Mouse (Mus musculus) CH12.LX (cell line): ENCODE measurements around the gene Lipm. TPM values are rescaled to one million over a fixed set of nuclear protein-coding genes. Genes with fewer than 3 reads are reported as not detected.
A peak's percentile ranks its signal among the peaks of the same experiment; 100 is the strongest.

Experiments
- DNase-seq: peaks from one replicate; pipeline ENCODE4 v3.0.0-alpha.2; 2013; ENCODE audit errors: extremely low read depth
- H3K27ac ChIP-seq: 2 replicates; pipeline ENCODE4 v1.5.1; 2012; ENCODE audit warnings: low read depth, mild to moderate bottlenecking, control low read depth, moderate library complexity; ENCODE audit not compliant: insufficient read depth
- H3K27me3 ChIP-seq: replicated peaks from 2 replicates; pipeline ENCODE3; 2012; ENCODE audit warnings: inconsistent platforms
- H3K36me3 ChIP-seq, 2 experiments: replicated peaks in 1 of 2; 2 replicates each; pipeline versions ENCODE3 to v1.6.1; 2012; ENCODE audit warnings: inconsistent platforms in 1 of 2, low read length in 1 of 2, mild to moderate bottlenecking in 1 of 2, mixed read lengths in 1 of 2, moderate library complexity in 1 of 2; ENCODE audit not compliant: control insufficient read depth in 1 of 2, insufficient read depth in 1 of 2
- H3K4me1 ChIP-seq, 2 experiments: 2 replicates each; pipeline ENCODE4 v1.6.1; 2012; ENCODE audit warnings: inconsistent platforms in 1 of 2, moderate library complexity in 1 of 2; ENCODE audit not compliant: insufficient read depth in 2 of 2, control insufficient read depth in 1 of 2
- H3K4me2 ChIP-seq: 2 replicates; pipeline ENCODE4 v1.6.1; 2012; ENCODE audit warnings: low read depth, mild to moderate bottlenecking, control low read depth; ENCODE audit not compliant: poor library complexity, insufficient read depth, severe bottlenecking
- H3K4me3 ChIP-seq, 3 experiments: fragments of 150-350 bp in 1 of 3; sonication (generic) in 1 of 3; replicated peaks in 1 of 3; 2 replicates each; pipeline versions ENCODE3 to v1.5.1; 2011 to 2012; ENCODE audit warnings: low read depth in 2 of 3, low read length in 2 of 3, mild to moderate bottlenecking in 2 of 3, moderate library complexity in 2 of 3, control low read depth in 1 of 3, improper control_type of control experiment in 1 of 3, inconsistent platforms in 1 of 3, mixed read lengths in 1 of 3; ENCODE audit not compliant: poor library complexity in 1 of 3
- H3K79me2 ChIP-seq: replicated peaks from 2 replicates; pipeline ENCODE4 v1.6.1; 2012; ENCODE audit warnings: mild to moderate bottlenecking, moderate library complexity; ENCODE audit not compliant: control insufficient read depth, poor library complexity, insufficient read depth, severe bottlenecking; ENCODE audit errors: extremely low read depth
- H3K9ac ChIP-seq: 2 replicates; pipeline ENCODE4 v1.6.1; 2012; ENCODE audit warnings: low read depth, mild to moderate bottlenecking, control low read depth, moderate library complexity; ENCODE audit not compliant: insufficient read depth
- H3K9me3 ChIP-seq: replicated peaks from 2 replicates; pipeline ENCODE3; 2012; ENCODE audit warnings: low read length, inconsistent platforms, mixed read lengths
- BHLHE40 ChIP-seq: IDR thresholded peaks from 2 replicates; pipeline ENCODE4 v1.6.1; 2011; ENCODE audit warnings: mild to moderate bottlenecking, low read depth, low read length, improper control_type of control experiment
- CTCF ChIP-seq, 2 experiments: IDR thresholded peaks in 1 of 2; conservative IDR thresholded peaks in 1 of 2; 2 replicates each; pipeline ENCODE4 v1.5.1; 2011 to 2012; ENCODE audit warnings: low read depth in 2 of 2, low read length in 2 of 2, improper control_type of control experiment in 1 of 2, inconsistent platforms in 1 of 2, mild to moderate bottlenecking in 1 of 2, moderate library complexity in 1 of 2
- E2F4 ChIP-seq: IDR thresholded peaks from 2 replicates; pipeline ENCODE4 v1.6.1; 2011; ENCODE audit warnings: low read depth, low read length, improper control_type of control experiment; ENCODE audit not compliant: insufficient replicate concordance
- EP300 ChIP-seq: IDR thresholded peaks from 2 replicates; pipeline ENCODE4 v1.6.1; 2011; ENCODE audit warnings: low read length, improper control_type of control experiment
- GABPA ChIP-seq: IDR thresholded peaks from 2 replicates; pipeline ENCODE4 v1.6.1; 2012; ENCODE audit warnings: low read depth, low read length, improper control_type of control experiment, inconsistent platforms; ENCODE audit not compliant: insufficient replicate concordance
- HCFC1 ChIP-seq: IDR thresholded peaks from 2 replicates; pipeline ENCODE4 v1.6.1; 2012; ENCODE audit warnings: low read depth, mild to moderate bottlenecking, inconsistent platforms, low read length, improper control_type of control experiment
- KAT2A ChIP-seq: IDR thresholded peaks from 2 replicates; pipeline ENCODE4 v1.6.1; 2012; ENCODE audit warnings: low read length, improper control_type of control experiment, inconsistent platforms; ENCODE audit not compliant: insufficient replicate concordance
- MAFK ChIP-seq: IDR thresholded peaks from 2 replicates; pipeline ENCODE4 v1.6.1; 2011; ENCODE audit warnings: low read length, improper control_type of control experiment; ENCODE audit not compliant: insufficient replicate concordance
- MAZ ChIP-seq: IDR thresholded peaks from 2 replicates; pipeline ENCODE4 v1.6.1; 2012; ENCODE audit warnings: low read depth, mild to moderate bottlenecking, inconsistent platforms, low read length, improper control_type of control experiment, moderate library complexity
- MEF2A ChIP-seq: IDR thresholded peaks from 2 replicates; pipeline ENCODE4 v1.6.1; 2014; ENCODE audit warnings: low read depth, mild to moderate bottlenecking, inconsistent platforms, low read length, improper control_type of control experiment, borderline replicate concordance
- MXI1 ChIP-seq: IDR thresholded peaks from 2 replicates; pipeline ENCODE4 v1.6.1; 2011; ENCODE audit warnings: mild to moderate bottlenecking, low read depth, low read length, improper control_type of control experiment
- NRF1 ChIP-seq: IDR thresholded peaks from 2 replicates; pipeline ENCODE4 v1.6.1; 2014; ENCODE audit warnings: low read depth, mild to moderate bottlenecking, inconsistent platforms, low read length, improper control_type of control experiment, moderate library complexity
- PAX5 ChIP-seq: IDR thresholded peaks from 2 replicates; pipeline ENCODE4 v1.6.1; 2012; ENCODE audit warnings: low read length, inconsistent platforms, mixed read lengths
- POLR2A ChIP-seq: IDR thresholded peaks from 2 replicates; pipeline ENCODE4 v1.6.1; 2011; ENCODE audit warnings: low read depth, mild to moderate bottlenecking, improper control_type of control experiment, low read length
- POLR2AphosphoS2 ChIP-seq: IDR thresholded peaks from 2 replicates; pipeline ENCODE4 v1.6.1; 2011; ENCODE audit warnings: low read depth, low read length, improper control_type of control experiment
- RAD21 ChIP-seq: IDR thresholded peaks from 2 replicates; pipeline ENCODE4 v1.6.1; 2011; ENCODE audit warnings: low read depth, mild to moderate bottlenecking, low read length, improper control_type of control experiment, moderate library complexity
- RCOR1 ChIP-seq: conservative IDR thresholded peaks from 2 replicates; pipeline ENCODE4 v1.6.1; 2012; ENCODE audit warnings: low read depth, mild to moderate bottlenecking, inconsistent platforms, low read length, improper control_type of control experiment
- SMC3 ChIP-seq: IDR thresholded peaks from 2 replicates; pipeline ENCODE4 v1.6.1; 2011; ENCODE audit warnings: low read depth, low read length, improper control_type of control experiment
- TBP ChIP-seq: conservative IDR thresholded peaks from 2 replicates; pipeline ENCODE4 v1.6.1; 2011; ENCODE audit warnings: low read depth, low read length, improper control_type of control experiment
- TCF12 ChIP-seq: IDR thresholded peaks from 2 replicates; pipeline ENCODE4 v1.6.1; 2014; ENCODE audit warnings: low read depth, mild to moderate bottlenecking, inconsistent platforms, low read length, improper control_type of control experiment
- UBTF ChIP-seq: IDR thresholded peaks from 2 replicates; pipeline ENCODE4 v1.6.1; 2012; ENCODE audit warnings: low read depth, mild to moderate bottlenecking, inconsistent platforms, low read length, improper control_type of control experiment, moderate library complexity
- USF2 ChIP-seq: conservative IDR thresholded peaks from 2 replicates; pipeline ENCODE4 v1.6.1; 2011; ENCODE audit warnings: low read depth, low read length, improper control_type of control experiment
- ZC3H11A ChIP-seq: IDR thresholded peaks from 2 replicates; pipeline ENCODE4 v1.6.1; 2012; ENCODE audit warnings: low read depth, mild to moderate bottlenecking, inconsistent platforms, low read length, improper control_type of control experiment
- ZKSCAN1 ChIP-seq: IDR thresholded peaks from 2 replicates; pipeline ENCODE4 v1.6.1; 2012; ENCODE audit warnings: low read depth, inconsistent platforms, low read length, improper control_type of control experiment, borderline replicate concordance
- ZMIZ1 ChIP-seq: IDR thresholded peaks from 2 replicates; pipeline ENCODE4 v1.6.1; 2012; ENCODE audit warnings: low read depth, mild to moderate bottlenecking, inconsistent platforms, low read length, improper control_type of control experiment
- ZNF384 ChIP-seq: IDR thresholded peaks from 2 replicates; pipeline ENCODE4 v1.6.1; 2012; ENCODE audit warnings: low read depth, low read length, improper control_type of control experiment, inconsistent platforms
- dilution Hi-C: fragments of 300-500 bp; cut with MboI; formaldehyde crosslinking; loops from 2 replicates; pipeline ENCODE4 v1.14.3; 2020; ENCODE audit warnings: low sequenced_read_pairs; ENCODE audit not compliant: extremely low pct_unique_long_range_greater_than_20kb, extremely low pct_ligation_motif_present
- in situ Hi-C: fragments of 300-500 bp; cut with MboI; formaldehyde crosslinking; loops from 3 replicates; pipeline ENCODE4 v1.14.3; 2019; ENCODE audit warnings: low sequenced_read_pairs, low pct_ligation_motif_present, low pct_unique_long_range_greater_than_20kb, mixed read lengths
- polyA plus RNA-seq: library from polyadenylated mRNA; unstranded; fragments of >175 nt; gene quantifications from 2 replicates; pipeline ENCODE4 v1.2.1, GENCODE M21; 2012; ENCODE audit warnings: low read depth; ENCODE audit not compliant: insufficient read length
- total RNA-seq, 2 experiments: library from RNA; depleted of rRNA; stranded (reverse); fragments of 300-350 nt in 1 of 2; fragments of >200 nt in 1 of 2; gene quantifications; 2 replicates each; pipeline ENCODE4 v1.2.3; 2012 to 2014

Gene Lipm
- total and polyA plus RNA-seq, 3 experiments, result not detected

DNA sequence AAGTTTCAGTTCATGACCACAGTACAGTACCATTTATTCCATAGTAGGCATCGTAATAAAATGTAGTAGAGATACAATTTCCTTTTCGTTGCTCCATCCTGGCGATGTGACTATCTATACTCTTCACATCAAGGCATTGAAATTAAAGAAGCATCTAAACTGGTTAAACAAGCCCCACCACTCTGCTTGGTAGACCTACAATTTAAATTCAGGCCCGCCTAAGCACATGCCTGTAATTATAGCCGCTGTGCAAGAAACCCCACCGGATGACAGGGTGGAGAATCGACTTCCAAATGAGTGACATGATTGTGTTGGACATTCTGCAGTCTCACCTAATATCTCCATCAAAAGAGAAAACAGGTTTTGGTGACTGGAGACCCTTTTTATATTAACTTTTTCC lies 1.2 kb downstream of the Lipm start:
- dilution Hi-C loops (no loop called here), in situ Hi-C loops (no loop called here)
- no peaks in the 10 kb centered on the region for H3K36me3 ChIP-seq

DNA sequence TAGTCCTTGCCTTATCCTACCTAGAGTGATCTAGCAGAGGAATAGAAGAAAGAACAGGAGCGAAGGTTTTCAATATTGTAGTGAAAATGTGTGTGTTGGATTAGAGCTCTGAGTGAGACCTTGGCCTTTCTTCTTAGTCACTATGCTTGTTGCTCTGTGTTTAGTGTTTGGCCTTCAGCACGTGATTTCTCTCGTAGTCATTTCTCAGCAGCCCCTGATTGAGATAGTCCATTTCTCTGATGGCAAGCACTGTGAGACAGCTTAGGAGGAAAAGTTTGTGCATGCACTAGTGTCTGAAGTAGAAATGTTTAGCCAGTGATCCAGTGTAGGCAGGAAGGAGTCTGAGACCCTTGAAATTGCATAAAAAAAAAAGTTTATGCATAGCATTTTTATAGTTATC lies 4.1 kb downstream of the Lipm start:
- no peak overlapping the region for H3K4me3 ChIP-seq
- in situ Hi-C loops, result no loop called here
- no peak overlapping the region for H3K4me2 ChIP-seq
- dilution Hi-C loops, result no loop called here
- no peaks in the 10 kb centered on the region for H3K4me1 ChIP-seq
- H3K9ac ChIP-seq, result no peak overlapping the region
- H3K27me3 ChIP-seq, result no peaks in the 10 kb centered on the region
- TF ChIP-seq POLR2AphosphoS2 (no peak), UBTF (no peak), ZMIZ1 (no peak), TCF12 (no peak), POLR2A (no peak), RCOR1 (no peak), MXI1 (no peak), E2F4 (no peak), MEF2A (no peak), CTCF (conservative IDR thresholded peaks at IDR 0.05 in 1 of 2, IDR thresholded peaks at IDR 0.05 in 1 of 2; ENCODE audit: low read depth in 2 of 2, low read length in 2 of 2) (no peak), GABPA (no peak), RAD21 (no peak), USF2 (no peak), MAZ (no peak)
- H3K9me3 ChIP-seq, result no peaks in the 10 kb centered on the region
- no peaks in the 10 kb centered on the region for H3K36me3 ChIP-seq
- no peak overlapping the region for H3K27ac ChIP-seq
- no peaks in the 10 kb centered on the region for H3K79me2 ChIP-seq
- DNase-seq, result no peak

More for the DNA sequence above, 1.2 kb downstream of the Lipm start:
- H3K9me3 ChIP-seq, result no peaks in the 10 kb centered on the region
- no peaks in the 10 kb centered on the region for H3K4me1 ChIP-seq
- DNase-seq, result no peak
- peak overlapping the region; percentile 44 for H3K4me2 ChIP-seq
- H3K79me2 ChIP-seq, result no peaks in the 10 kb centered on the region
- H3K27ac ChIP-seq, result no peak overlapping the region
- H3K9ac ChIP-seq, result no peak overlapping the region
- TF ChIP-seq TBP, result no peak
- TF ChIP-seq HCFC1, result no peak
- no peak for TF ChIP-seq ZC3H11A
- TF ChIP-seq PAX5, result no peak
- TF ChIP-seq MEF2A, result no peak
- TF ChIP-seq UBTF, result no peak
- TF ChIP-seq POLR2AphosphoS2, result no peak
- TF ChIP-seq ZKSCAN1, result no peak
- no peak for TF ChIP-seq NRF1
- no peak for TF ChIP-seq BHLHE40
- TF ChIP-seq EP300, result no peak
- TF ChIP-seq MAFK, result no peak
- no peak for TF ChIP-seq MAZ
- no peak for TF ChIP-seq ZNF384
- TF ChIP-seq TCF12, result no peak
- TF ChIP-seq SMC3, result no peak
- TF ChIP-seq RCOR1, result no peak
- TF ChIP-seq KAT2A, result no peak
- no peak for TF ChIP-seq CTCF (conservative IDR thresholded peaks at IDR 0.05 in 1 of 2, IDR thresholded peaks at IDR 0.05 in 1 of 2; ENCODE audit: low read depth in 2 of 2, low read length in 2 of 2)
- TF ChIP-seq ZMIZ1, result no peak
- H3K27me3 ChIP-seq, result no peaks in the 10 kb centered on the region
- H3K4me3 ChIP-seq, result no peak overlapping the region
